Mouse (Mus musculus): ENCODE results near the gene Tulp2. TPM values are rescaled to one million over a fixed set of nuclear protein-coding genes. Genes with fewer than 3 reads are reported as not detected.

Gene Tulp2
- polyA plus RNA-seq, 1 experiment = 1.7 TPM

- no peak for TF ChIP-seq GATA1 (IDR thresholded peaks at IDR 0.05; ENCODE audit: low read length)
Measured at GRCm38 (mm10) chr7:45551512-45551883, 69.8 kb downstream of the Tulp2 start.

GRCm38 (mm10) chr7:45553519-45553918 is 71.8 kb downstream of the Tulp2 start:
- no peak for TF ChIP-seq GATA1 (IDR thresholded peaks at IDR 0.05; ENCODE audit: low read length)

- TF ChIP-seq GATA1 (IDR thresholded peaks at IDR 0.05; ENCODE audit: low read length) = no peak
Measured at GRCm38 (mm10) chr7:45553990-45554389, 72.3 kb downstream of the Tulp2 start.

- no peak for TF ChIP-seq GATA1 (IDR thresholded peaks at IDR 0.05; ENCODE audit: low read length)
Measured at GRCm38 (mm10) chr7:45554744-45555143, 73.1 kb downstream of the Tulp2 start, which contains the start of gene Hsd17b14. Gene Hsd17b14, plus strand, starts transcription at chr7:45554893.

GRCm38 (mm10) chr7:45555787-45556186 is 74.1 kb downstream of the Tulp2 start:
- no peak for TF ChIP-seq GATA1 (IDR thresholded peaks at IDR 0.05; ENCODE audit: low read length)

- TF ChIP-seq GATA1 (IDR thresholded peaks at IDR 0.05; ENCODE audit: low read length) = no peak
Measured at GRCm38 (mm10) chr7:45558907-45559306, 77.2 kb downstream of the Tulp2 start.

- TF ChIP-seq GATA1 (IDR thresholded peaks at IDR 0.05; ENCODE audit: low read length) = no peak
Measured at GRCm38 (mm10) chr7:45560241-45560640, 78.6 kb downstream of the Tulp2 start.

GRCm38 (mm10) chr7:45560843-45561623 is 79.4 kb downstream of the Tulp2 start:
- TF ChIP-seq GATA1 (IDR thresholded peaks at IDR 0.05; ENCODE audit: low read length) = no peak

GRCm38 (mm10) chr7:45561624-45562520 is 80.2 kb downstream of the Tulp2 start:
- no peak for TF ChIP-seq GATA1 (IDR thresholded peaks at IDR 0.05; ENCODE audit: low read length)

- TF ChIP-seq GATA1 (IDR thresholded peaks at IDR 0.05; ENCODE audit: low read length) = no peak
Measured at GRCm38 (mm10) chr7:45564811-45565210, 83.1 kb downstream of the Tulp2 start.

- TF ChIP-seq GATA1 (IDR thresholded peaks at IDR 0.05; ENCODE audit: low read length) = no peak
Measured at GRCm38 (mm10) chr7:45565446-45565845, 83.8 kb downstream of the Tulp2 start.

GRCm38 (mm10) chr7:45567112-45567779 is 85.6 kb downstream of the Tulp2 start:
- TF ChIP-seq GATA1 (IDR thresholded peaks at IDR 0.05; ENCODE audit: low read length) = no peak

GRCm38 (mm10) chr7:45567780-45568516 is 86.3 kb downstream of the Tulp2 start:
- no peak for TF ChIP-seq GATA1 (IDR thresholded peaks at IDR 0.05; ENCODE audit: low read length)

- peak; percentile 60 for TF ChIP-seq GATA1 (IDR thresholded peaks at IDR 0.05; ENCODE audit: low read length)
Measured at GRCm38 (mm10) chr7:45568601-45569473, 87.2 kb downstream of the Tulp2 start.

All from G1E-ER4 (cell line).